Mouse (Mus musculus): ENCODE data around the gene Hrh2. TPM values are rescaled to one million over a fixed set of nuclear protein-coding genes. Genes with fewer than 3 reads are reported as not detected.

Hrh2 gene
- total RNA-seq, 1 experiment from 2014 or later, result 31.4 TPM

Other genes with a start within 250 kb of the Hrh2 start
- gene Drd1, start 136.4 kb upstream of the Hrh2 start, total RNA-seq (2017), result not detected in 2 replicates
- 13.3 and 18.3 TPM in 2 replicates for gene Sfxn1, start 120.3 kb upstream of the Hrh2 start, total RNA-seq (2017)
- gene Cplx2, start 179.2 kb downstream of the Hrh2 start, total RNA-seq (2017), result 2.7 and 2.9 TPM in 2 replicates

All from neutrophil, adult 5-6 weeks (primary cell).